Mouse (Mus musculus) hindbrain, postnatal 0 days (tissue): Measurements from ENCODE around the gene Itgae. TPM values are rescaled to one million over a fixed set of nuclear protein-coding genes. Genes with fewer than 3 reads are reported as not detected.
A peak's percentile ranks its signal among the peaks of the same experiment; 100 is the strongest.

ENCODE experiments used
- ATAC-seq: fragments of 200-750 bp; cut with Nextera tagmentation; 2 replicates; pipeline ENCODE4 v1.8.0; 2017; ENCODE audit warnings: mild to moderate bottlenecking, moderate TSS enrichment, moderate library complexity
- DNase-seq: peaks from one replicate; pipeline ENCODE4 v3.0.0-alpha.2; 2015; ENCODE audit warnings: low spot score
- H3K27ac ChIP-seq: fragments of 300-500 bp; sonication (generic); 2 replicates; pipeline ENCODE4 v1.5.1; 2014; ENCODE audit warnings: mild to moderate bottlenecking
- H3K27me3 ChIP-seq: fragments of 300-500 bp; sonication (generic); 2 replicates; pipeline ENCODE4 v1.6.1; 2014; ENCODE audit warnings: low read length, mixed read lengths; ENCODE audit not compliant: insufficient read depth
- H3K36me3 ChIP-seq: fragments of 300-500 bp; sonication (generic); 2 replicates; pipeline ENCODE4 v1.6.1; 2014; ENCODE audit warnings: low read length, mixed read lengths; ENCODE audit not compliant: insufficient read depth
- H3K4me1 ChIP-seq: fragments of 300-500 bp; sonication (generic); 2 replicates; pipeline ENCODE4 v1.6.1; 2014; ENCODE audit warnings: antibody characterized with exemption, low read length, mixed read lengths; ENCODE audit not compliant: insufficient read depth
- H3K4me2 ChIP-seq: fragments of 300-500 bp; sonication (generic); 2 replicates; pipeline ENCODE4 v1.6.1; 2014; ENCODE audit warnings: low read depth, mild to moderate bottlenecking, low read length, moderate library complexity, mixed read lengths
- H3K4me3 ChIP-seq: fragments of 300-500 bp; sonication (generic); 2 replicates; pipeline ENCODE4 v1.5.1; 2014; ENCODE audit warnings: low read length
- H3K9ac ChIP-seq: fragments of 300-500 bp; sonication (generic); replicated peaks from 2 replicates; pipeline ENCODE4 v1.6.1; 2014; ENCODE audit warnings: mild to moderate bottlenecking, low read length, moderate library complexity, mixed read lengths
- H3K9me3 ChIP-seq: fragments of 300-500 bp; sonication (generic); 2 replicates; pipeline ENCODE4 v1.6.1; 2016; ENCODE audit warnings: low read length, mixed read lengths
- CTCF ChIP-seq: IDR thresholded peaks from 2 replicates; pipeline ENCODE4 v1.5.1; 2016; ENCODE audit warnings: antibody characterized with exemption, control low read depth, low read depth
- WGBS: fragments of 180-500 bp; shearing (Covaris S2); extraction: QIAGEN DNeasy Blood & Tissue Kit; methylation state at CpG from one replicate; pipeline ENCODE4 v1.1.7; 2014; 5-methylcytosine and 5-hydroxymethylcytosine counted together
- polyA plus RNA-seq: library from polyadenylated mRNA; unstranded; fragments of >200 nt; fragmentation: Nextera tagmentation; extraction: Ambion mirVana; gene quantifications from 2 replicates; pipeline ENCODE4 v1.2.1, GENCODE M21; 2015
- total RNA-seq: library from RNA; depleted of rRNA; stranded (reverse); fragments of >200 nt; gene quantifications from 2 replicates; pipeline ENCODE4 v1.2.3, GENCODE M21; 2014

Itgae gene
- total and polyA plus RNA-seq, 2 experiments from 2014 or later: 0.16 to 0.31 TPM

- no peaks in the 10 kb centered on the region for H3K9me3 ChIP-seq
- peaks cover 16% of the 10 kb centered on the region for H3K4me1 ChIP-seq
- no peaks in the 10 kb centered on the region for H3K36me3 ChIP-seq
- H3K4me2 ChIP-seq: peak overlapping the region; percentile 80
- H3K9ac ChIP-seq: peak overlapping the region; percentile 73
- TF ChIP-seq CTCF: no peak
- peak overlapping the region; percentile 72 for H3K4me3 ChIP-seq
- WGBS: under 1% methylated on average over 15 of the region's 15 CpGs
- DNase-seq (no peak), ATAC-seq (no peak)
- H3K27me3 ChIP-seq: no peaks in the 10 kb centered on the region
- H3K27ac ChIP-seq: peak overlapping the region; percentile 87
Measured at GRCm38 (mm10) chr11:73176186-73176585, 85.8 kb downstream of the Itgae start.

- Histone ChIP-seq H3K9ac (peak within 1 kb of the TSS; percentile 73), H3K4me3 (peak within 1 kb of the TSS; percentile 72), H3K4me1 (peaks cover 16% of the 10 kb centered on the region), H3K4me2 (peak within 1 kb of the TSS; percentile 80), H3K9me3 (no peaks in the 10 kb centered on the region), H3K27me3 (no peaks in the 10 kb centered on the region), H3K27ac (peak within 1 kb of the TSS; percentile 87), H3K36me3 (no peaks in the 10 kb centered on the region)
- WGBS: under 1% methylated on average over 80 of the region's 81 CpGs
- peak; percentile 98 for DNase-seq
- TF ChIP-seq CTCF: no peak
- ATAC-seq: peak; percentile 98
Measured at GRCm38 (mm10) chr11:73176608-73177508, 86.5 kb downstream of the Itgae start, which contains the start of the genes Emc6 and Tax1bp3. Gene Emc6 (minus strand): TSS chr11:73177037. Gene Tax1bp3 (plus strand): TSS chr11:73177083.

GRCm38 (mm10) chr11:73177509-73177875, 87.1 kb downstream of the Itgae start:
- WGBS: 0% methylated on average over 28 of the region's 28 CpGs
- Histone ChIP-seq H3K9me3 (no peaks in the 10 kb centered on the region), H3K4me1 (peaks cover 16% of the 10 kb centered on the region), H3K36me3 (no peaks in the 10 kb centered on the region), H3K4me2 (peak overlapping the region; percentile 80), H3K27ac (peak overlapping the region; percentile 87), H3K4me3 (peak overlapping the region; percentile 72), H3K27me3 (no peaks in the 10 kb centered on the region), H3K9ac (peak overlapping the region; percentile 73)
- no peak for TF ChIP-seq CTCF
- ATAC-seq (no peak; the same call in 1 of the 2 replicates), DNase-seq (peak; percentile 59)

- DNase-seq: peak; percentile 25
- H3K27ac ChIP-seq: peak overlapping the region; percentile 87; the same call in 1 of the 2 replicates
Measured at GRCm38 (mm10) chr11:73177895-73178294, 87.5 kb downstream of the Itgae start.

GRCm38 (mm10) chr11:73185872-73186615, 95.7 kb downstream of the Itgae start:
- no peaks in the 10 kb centered on the region for H3K4me1 ChIP-seq
- H3K4me2 ChIP-seq: no peak overlapping the region
- no peak overlapping the region for H3K4me3 ChIP-seq
- no peak for DNase-seq
- no peaks in the 10 kb centered on the region for H3K27me3 ChIP-seq
- no peaks in the 10 kb centered on the region for H3K9me3 ChIP-seq
- H3K36me3 ChIP-seq: peaks cover 37% of the 10 kb centered on the region; the same call in 1 of the 2 replicates
- no peak overlapping the region for H3K27ac ChIP-seq
- no peak overlapping the region for H3K9ac ChIP-seq
- no peak for ATAC-seq
- TF ChIP-seq CTCF: no peak
- WGBS: 91% methylated on average over 10 of the region's 10 CpGs

More at GRCm38 (mm10) chr11:73177895-73178294, 87.5 kb downstream of the Itgae start:
- Histone ChIP-seq H3K36me3 (no peaks in the 10 kb centered on the region), H3K9ac (peak overlapping the region; percentile 73), H3K9me3 (no peaks in the 10 kb centered on the region), H3K4me1 (peaks cover 16% of the 10 kb centered on the region), H3K4me2 (peak overlapping the region; percentile 80), H3K4me3 (peak overlapping the region; percentile 72), H3K27me3 (no peaks in the 10 kb centered on the region)
- peak; percentile 37; the same call in 1 of the 2 replicates for TF ChIP-seq CTCF
- ATAC-seq: no peak
- WGBS: 3% methylated on average over 2 of the region's 2 CpGs

- Histone ChIP-seq H3K9me3 (no peaks in the 10 kb centered on the region), H3K27me3 (no peaks in the 10 kb centered on the region), H3K36me3 (peaks cover 48% of the 10 kb centered on the region; the same call in 1 of the 2 replicates), H3K9ac (no peak overlapping the region), H3K4me1 (no peaks in the 10 kb centered on the region), H3K4me2 (no peak overlapping the region), H3K27ac (no peak overlapping the region), H3K4me3 (no peak overlapping the region)
- DNase-seq: no peak
- TF ChIP-seq CTCF: no peak
- WGBS: 84% methylated on average over 6 of the region's 6 CpGs
- no peak for ATAC-seq
Measured at GRCm38 (mm10) chr11:73187231-73187630, 96.8 kb downstream of the Itgae start.
